Mouse (Mus musculus): ENCODE results near the gene Gm8764. TPM values are rescaled to one million over a fixed set of nuclear protein-coding genes. Genes with fewer than 3 reads are reported as not detected.

Gene Gm8764
- polyA plus RNA-seq, 1 experiment from 2014 or later: not detected

Other genes starting within 250 kb of the Gm8764 start
- not detected in 2 replicates for gene Gm21293, start 17.0 kb upstream of the Gm8764 start, polyA plus RNA-seq (2015; fragmentation: Nextera tagmentation; extraction: Ambion mirVana)
- not detected in 2 replicates for gene Gm6763, start 8.5 kb upstream of the Gm8764 start, polyA plus RNA-seq (2015; fragmentation: Nextera tagmentation; extraction: Ambion mirVana)
- not detected in 2 replicates for gene Gm21304, start 8.5 kb downstream of the Gm8764 start, polyA plus RNA-seq (2015; fragmentation: Nextera tagmentation; extraction: Ambion mirVana)
- not detected in 2 replicates for gene Gm21312, start 17.0 kb downstream of the Gm8764 start, polyA plus RNA-seq (2015; fragmentation: Nextera tagmentation; extraction: Ambion mirVana)
- gene Gm20765, start 25.5 kb downstream of the Gm8764 start, polyA plus RNA-seq (2015; fragmentation: Nextera tagmentation; extraction: Ambion mirVana): not detected in 2 replicates
- gene Gm4340, start 34.0 kb downstream of the Gm8764 start, polyA plus RNA-seq (2015; fragmentation: Nextera tagmentation; extraction: Ambion mirVana): not detected in 2 replicates